ENCODE assay signal across 8 mouse cellular contexts in genomic region chr2:164968451-164968851, GRCm38 (mm10). TPM values are rescaled to one million over a fixed set of nuclear protein-coding genes. Genes with fewer than 3 reads are reported as not detected.
DNase-seq lines count a peak whose midpoint lies in the region; ATAC-seq and TF ChIP-seq lines count a peak whose summit lies in the region.

No protein-coding gene starts in this region.

- peaks cover 14% of the 10 kb centered on the region; the same call in 1 of the 2 replicates for H3K27me3 ChIP-seq in forebrain, postnatal 0 days (ENCODE audit: insufficient read depth, low read length)
- H3K27me3 ChIP-seq in hindbrain, embryonic 13.5 days: peaks cover 71% of the 10 kb centered on the region

- 0 out of 2 replicates have a peak, but pooled peaks have one; percentile 4 for TF ChIP-seq CTCF in forebrain, postnatal 0 days (IDR thresholded peaks at IDR 0.05; ENCODE audit: low read depth)
- TF ChIP-seq CTCF in left cerebral cortex, adult 2 months (IDR thresholded peaks at IDR 0.05): no peak

- DNase-seq in Muller cell, postnatal 12 days (ENCODE audit: inconsistent ontology term): peak; percentile 78
- peak; percentile 80 for DNase-seq in brain, adult 2 months (ENCODE audit: low read depth, low spot score)
- peak; percentile 62 for DNase-seq in forebrain, postnatal 0 days
- peak; percentile 55 to 63 for DNase-seq in left cerebral cortex, adult 2 months (ENCODE audit: extremely low spot score in 1 of 2, low spot score in 2 of 2)
- DNase-seq in lung, postnatal 4 days: peak; percentile 79 to 82
- DNase-seq in right cerebral cortex, postnatal 4 days: peak; percentile 70
- no peak for DNase-seq in spleen, postnatal 4 days (ENCODE audit: low spot score in 2 of 2)

- peak overlapping the region; percentile 59 for H3K4me3 ChIP-seq in forebrain, postnatal 0 days (ENCODE audit: low read depth, low read length)
- peak overlapping the region; percentile 56 for H3K4me3 ChIP-seq in hindbrain, embryonic 13.5 days
- H3K4me3 ChIP-seq in left cerebral cortex, adult 2 months: peak overlapping the region; percentile 64

- H3K4me1 ChIP-seq in forebrain, postnatal 0 days (ENCODE audit: insufficient read depth): peaks cover 28% of the 10 kb centered on the region
- peaks cover 80% of the 10 kb centered on the region for H3K4me1 ChIP-seq in hindbrain, embryonic 13.5 days (replicated peaks)

- no peaks in the 10 kb centered on the region for H3K36me3 ChIP-seq in forebrain, postnatal 0 days (ENCODE audit: insufficient read depth)
- no peaks in the 10 kb centered on the region for H3K36me3 ChIP-seq in hindbrain, embryonic 13.5 days

- H3K9ac ChIP-seq in forebrain, postnatal 0 days: peak overlapping the region; percentile 68
- H3K9ac ChIP-seq in hindbrain, embryonic 13.5 days: peak overlapping the region; percentile 79

- no peaks in the 10 kb centered on the region for H3K9me3 ChIP-seq in forebrain, postnatal 0 days (ENCODE audit: low read length)
- H3K9me3 ChIP-seq in hindbrain, embryonic 13.5 days: no peaks in the 10 kb centered on the region

- peak overlapping the region; percentile 79 for H3K4me2 ChIP-seq in forebrain, postnatal 0 days (ENCODE audit: low read depth)
- peak overlapping the region; percentile 72 for H3K4me2 ChIP-seq in hindbrain, embryonic 13.5 days

- intact Hi-C loops in left cerebral cortex, adult 2 months (cut with DNase I): loop anchor here (2.0 to 10.0 kb wide), 4 partner anchors 26 to 386 kb away; partner anchors contain the start of gene Slc35c2

- under 1% methylated on average over 27 of the region's 29 CpGs for WGBS in forebrain, postnatal 0 days
- under 1% methylated on average over 29 of the region's 29 CpGs for WGBS in hindbrain, embryonic 13.5 days

- ATAC-seq in forebrain, postnatal 0 days: peak; percentile 36
- 0 out of 2 replicates have a peak, but pooled peaks have one; percentile 16 for ATAC-seq in hindbrain, embryonic 13.5 days (ENCODE audit: low FRiP score)

- peak overlapping the region; percentile 84 for H3K27ac ChIP-seq in forebrain, postnatal 0 days (ENCODE audit: low read depth, low read length)
- H3K27ac ChIP-seq in hindbrain, embryonic 13.5 days: peak overlapping the region; percentile 92
- H3K27ac ChIP-seq in left cerebral cortex, adult 2 months: peak overlapping the region; percentile 98

RNA-seq across cellular contexts. Expression of gene Slc12a5, which starts 7.8 kb away (rescaled TPM):
- total RNA-seq in forebrain, postnatal 0 days (2014; rRNA removed): 83.2 and 139 TPM in 2 replicates
- 24.5 and 41.6 TPM in 2 replicates for polyA plus RNA-seq in forebrain, postnatal 0 days (2015; fragmentation: Nextera tagmentation; extraction: Ambion mirVana)
- polyA plus RNA-seq in hindbrain, embryonic 13.5 days (2015; fragmentation: Nextera tagmentation; extraction: Ambion mirVana): 21.4 and 22.1 TPM in 2 replicates
- total RNA-seq in left cerebral cortex, adult 2 months (2021): 100 to 1,000 TPM; 575 to 581 TPM

RNA-seq across cellular contexts. Expression of gene Mmp9, which starts 27.9 kb away (rescaled TPM):
- total RNA-seq in forebrain, postnatal 0 days (2014; rRNA removed): 5.3 and 14.2 TPM in 2 replicates
- 5.3 and 8.3 TPM in 2 replicates for polyA plus RNA-seq in forebrain, postnatal 0 days (2015; fragmentation: Nextera tagmentation; extraction: Ambion mirVana)
- 23.8 and 25.2 TPM in 2 replicates for polyA plus RNA-seq in hindbrain, embryonic 13.5 days (2015; fragmentation: Nextera tagmentation; extraction: Ambion mirVana)
- 1 to 10 TPM; 1.4 TPM for total RNA-seq in left cerebral cortex, adult 2 months (2021)

RNA-seq across cellular contexts. Expression of gene Zfp335, which starts 56.9 kb away (rescaled TPM):
- total RNA-seq in forebrain, postnatal 0 days (2014; rRNA removed): 20.9 and 26.0 TPM in 2 replicates
- polyA plus RNA-seq in forebrain, postnatal 0 days (2015; fragmentation: Nextera tagmentation; extraction: Ambion mirVana): 10.0 and 11.2 TPM in 2 replicates
- 13.1 and 13.9 TPM in 2 replicates for polyA plus RNA-seq in hindbrain, embryonic 13.5 days (2015; fragmentation: Nextera tagmentation; extraction: Ambion mirVana)
- 10 to 100 TPM; 27.2 to 28.0 TPM for total RNA-seq in left cerebral cortex, adult 2 months (2021)

Comparison
In these comparisons a context has a peak if more than half of its experiments do, and no peak if none do; other contexts are left out.
1. DNase-seq: peak in Muller cell, postnatal 12 days (single experiment), brain, adult 2 months (single experiment), forebrain, postnatal 0 days (single experiment), left cerebral cortex, adult 2 months (2 of 2), lung, postnatal 4 days (2 of 2) and right cerebral cortex, postnatal 4 days (single experiment); none in spleen, postnatal 4 days (0 of 2).
2. Peak in every context shown above with its lines, with median percentiles within 50 percentile points of each other: H3K27ac ChIP-seq and H3K4me3 ChIP-seq.